Mouse (Mus musculus): Measurements from ENCODE around the gene Usp7. TPM values are rescaled to one million over a fixed set of nuclear protein-coding genes. Genes with fewer than 3 reads are reported as not detected.

Usp7 gene
- polyA plus RNA-seq, 1 experiment from 2014 or later: 40.2 TPM

DNA sequence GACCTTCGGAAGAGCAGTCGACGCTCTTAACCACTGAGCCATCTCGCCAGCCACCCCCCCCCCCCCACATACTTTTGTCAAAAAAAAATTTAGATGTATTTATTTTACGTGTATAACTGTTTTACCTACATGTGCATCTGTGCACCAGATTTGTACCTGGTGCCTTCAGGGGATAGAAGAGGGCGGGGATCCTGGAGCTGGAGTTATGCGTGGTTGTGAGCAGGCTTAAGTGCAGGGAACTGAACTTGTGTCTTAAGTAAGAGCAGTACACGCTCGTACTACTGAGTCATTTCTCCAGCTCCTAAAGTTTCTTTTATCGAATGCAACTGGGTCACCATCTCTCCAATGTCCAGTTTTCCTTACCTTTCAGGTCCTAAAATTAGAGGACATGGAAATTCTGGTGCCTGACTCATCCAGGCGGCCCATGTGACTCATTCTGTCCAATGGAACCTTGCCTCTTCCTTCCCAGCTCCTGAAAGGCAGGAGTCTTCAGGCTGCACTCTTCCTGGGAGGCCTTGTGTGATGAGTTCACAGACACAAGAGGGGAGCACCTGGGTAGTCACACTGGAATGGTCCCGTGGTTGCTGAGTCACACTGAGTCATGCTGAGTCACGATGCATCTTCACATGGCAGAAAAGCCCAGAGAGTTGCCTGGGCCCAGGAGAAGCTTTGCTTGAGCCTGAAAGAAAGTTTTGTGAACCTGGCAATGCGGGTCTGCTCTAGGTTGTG lies 18.5 kb upstream of the Usp7 start:
- Histone ChIP-seq H3K4me2 (ENCODE audit: low read depth, low read length) (no peak overlapping the region), H3K27ac (replicated peaks; ENCODE audit: low read depth, low read length) (no peak overlapping the region), H3K4me1 (ENCODE audit: control insufficient read depth, insufficient read depth, low read length) (no peaks in the 10 kb centered on the region), H3K27me3 (ENCODE audit: control insufficient read depth, insufficient read depth, low read length) (no peaks in the 10 kb centered on the region), H3K4me3 (ENCODE audit: low read depth, low read length) (no peak overlapping the region), H3K36me3 (replicated peaks; ENCODE audit: control insufficient read depth, insufficient read depth, low read depth, low read length) (no peaks in the 10 kb centered on the region), H3K9ac (replicated peaks; ENCODE audit: low read length) (no peak overlapping the region), H3K9me3 (replicated peaks; ENCODE audit: control insufficient read depth, low read length) (no peaks in the 10 kb centered on the region)
- WGBS: 89% methylated on average over 14 of the region's 14 CpGs
- DNase-seq (ENCODE audit: low spot score) (no peak), ATAC-seq (replicated peaks; ENCODE audit: insufficient number of reproducible peaks, low FRiP score, low TSS enrichment, low read depth) (no peak)

DNA sequence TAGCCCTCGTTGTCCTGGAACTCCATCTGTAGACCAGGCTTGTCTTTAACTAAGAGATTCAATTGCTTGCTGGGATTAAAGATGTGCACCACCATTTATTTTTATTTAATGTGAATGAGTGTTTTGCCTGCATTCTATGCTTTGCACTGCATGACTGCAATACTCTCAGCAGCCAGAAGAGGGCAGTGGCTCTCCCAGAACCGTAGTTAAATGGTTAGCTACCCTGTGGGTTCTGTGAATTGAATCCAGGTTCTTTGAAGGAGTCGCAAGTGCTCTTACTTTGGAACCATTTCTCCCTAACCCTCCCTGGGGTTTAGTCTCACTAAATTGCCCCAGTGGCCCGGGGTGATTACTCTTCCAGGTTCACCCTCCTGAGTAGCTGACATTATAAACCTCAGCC lies 14.6 kb upstream of the Usp7 start:
- Histone ChIP-seq H3K9ac (replicated peaks; ENCODE audit: low read length) (no peak overlapping the region), H3K4me2 (ENCODE audit: low read depth, low read length) (no peak overlapping the region), H3K9me3 (replicated peaks; ENCODE audit: control insufficient read depth, low read length) (no peaks in the 10 kb centered on the region), H3K36me3 (replicated peaks; ENCODE audit: control insufficient read depth, insufficient read depth, low read depth, low read length) (no peaks in the 10 kb centered on the region), H3K4me1 (ENCODE audit: control insufficient read depth, insufficient read depth, low read length) (no peaks in the 10 kb centered on the region), H3K27me3 (ENCODE audit: control insufficient read depth, insufficient read depth, low read length) (no peaks in the 10 kb centered on the region), H3K27ac (replicated peaks; ENCODE audit: low read depth, low read length) (no peak overlapping the region), H3K4me3 (ENCODE audit: low read depth, low read length) (no peak overlapping the region)
- no peak for ATAC-seq (replicated peaks; ENCODE audit: insufficient number of reproducible peaks, low FRiP score, low TSS enrichment, low read depth)
- 31% methylated on average over 4 of the region's 4 CpGs for WGBS
- peak; percentile 61 for DNase-seq (ENCODE audit: low spot score)

DNA sequence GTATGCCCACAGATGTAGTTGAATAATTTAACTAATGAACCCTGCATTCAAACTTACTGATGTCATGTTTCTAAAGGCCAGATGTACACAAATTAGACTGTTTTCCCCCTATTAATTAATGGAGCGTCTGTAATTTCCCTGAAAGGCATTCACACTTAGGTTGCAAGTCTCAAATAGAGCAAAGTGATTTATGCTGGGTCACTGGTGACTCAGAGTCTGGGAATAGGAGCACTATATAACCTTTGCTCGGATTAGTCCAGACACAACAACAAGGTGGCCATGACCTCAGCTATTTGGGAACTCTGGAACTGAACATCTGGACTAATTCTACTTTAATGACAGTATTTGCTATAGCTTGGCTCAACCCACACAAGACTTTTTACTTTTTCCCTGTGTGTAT lies 3.8 kb upstream of the Usp7 start:
- WGBS: 73% methylated on average over 2 of the region's 2 CpGs
- Histone ChIP-seq H3K4me1 (ENCODE audit: control insufficient read depth, insufficient read depth, low read length) (no peaks in the 10 kb centered on the region), H3K4me3 (ENCODE audit: low read depth, low read length) (no peak overlapping the region), H3K9me3 (replicated peaks; ENCODE audit: control insufficient read depth, low read length) (no peaks in the 10 kb centered on the region), H3K27me3 (ENCODE audit: control insufficient read depth, insufficient read depth, low read length) (no peaks in the 10 kb centered on the region), H3K36me3 (replicated peaks; ENCODE audit: control insufficient read depth, insufficient read depth, low read depth, low read length) (no peaks in the 10 kb centered on the region), H3K9ac (replicated peaks; ENCODE audit: low read length) (no peak overlapping the region), H3K27ac (replicated peaks; ENCODE audit: low read depth, low read length) (no peak overlapping the region), H3K4me2 (ENCODE audit: low read depth, low read length) (no peak overlapping the region)
- DNase-seq (ENCODE audit: low spot score) (no peak), ATAC-seq (replicated peaks; ENCODE audit: insufficient number of reproducible peaks, low FRiP score, low TSS enrichment, low read depth) (no peak)

DNA sequence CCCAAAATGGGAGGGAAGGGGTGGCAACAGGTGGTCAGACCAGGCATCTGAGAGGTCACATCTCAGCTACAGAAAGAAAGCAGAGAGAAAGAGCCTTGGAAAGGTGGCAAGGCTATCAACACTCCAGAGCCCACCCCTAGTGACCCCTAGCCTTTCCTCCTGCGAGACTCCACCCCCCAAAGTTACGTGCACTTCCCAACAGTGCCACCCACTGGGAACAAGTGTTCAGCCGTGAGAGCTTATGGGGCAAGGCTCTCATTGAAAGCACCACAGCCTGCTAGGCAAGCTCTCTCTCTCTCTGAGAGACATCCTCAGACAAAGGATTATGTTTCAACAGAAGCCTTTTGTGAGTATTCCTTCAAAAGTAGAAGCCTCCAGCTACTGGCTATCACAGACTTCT lies 2.8 kb upstream of the Usp7 start:
- H3K4me2 ChIP-seq (ENCODE audit: low read depth, low read length): no peak overlapping the region
- ATAC-seq (replicated peaks; ENCODE audit: insufficient number of reproducible peaks, low FRiP score, low TSS enrichment, low read depth) (no peak), DNase-seq (ENCODE audit: low spot score) (peak; percentile 9)
- 16% methylated on average over 3 of the region's 3 CpGs for WGBS
- H3K27ac ChIP-seq (replicated peaks; ENCODE audit: low read depth, low read length): no peak overlapping the region
- no peak overlapping the region for H3K4me3 ChIP-seq (ENCODE audit: low read depth, low read length)
- no peaks in the 10 kb centered on the region for H3K36me3 ChIP-seq (replicated peaks; ENCODE audit: control insufficient read depth, insufficient read depth, low read depth, low read length)
- H3K9me3 ChIP-seq (replicated peaks; ENCODE audit: control insufficient read depth, low read length): no peaks in the 10 kb centered on the region
- no peaks in the 10 kb centered on the region for H3K4me1 ChIP-seq (ENCODE audit: control insufficient read depth, insufficient read depth, low read length)
- no peaks in the 10 kb centered on the region for H3K27me3 ChIP-seq (ENCODE audit: control insufficient read depth, insufficient read depth, low read length)
- no peak overlapping the region for H3K9ac ChIP-seq (replicated peaks; ENCODE audit: low read length)

DNA sequence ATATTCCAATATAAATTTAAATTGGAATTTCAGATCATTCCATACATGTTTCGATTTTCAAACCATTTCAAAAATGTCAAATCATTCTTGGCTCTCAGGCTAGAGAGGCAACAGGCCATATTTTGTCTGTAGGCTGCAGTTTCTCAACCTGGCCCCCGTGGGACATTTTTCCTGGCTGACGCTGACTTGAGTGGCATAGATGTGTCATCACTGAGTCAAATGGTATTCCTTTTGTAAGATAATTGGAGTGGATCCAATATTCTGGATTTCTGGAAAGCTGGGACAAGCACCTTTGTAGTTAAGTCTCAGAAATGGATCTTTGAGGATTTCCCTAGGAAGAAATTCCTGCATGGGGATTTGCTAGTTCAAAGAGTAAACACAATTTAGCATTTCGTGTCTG lies 1.2 kb downstream of the Usp7 start:
- WGBS: 84% methylated on average over 4 of the region's 4 CpGs
- Histone ChIP-seq H3K27me3 (ENCODE audit: control insufficient read depth, insufficient read depth, low read length) (no peaks in the 10 kb centered on the region), H3K36me3 (replicated peaks; ENCODE audit: control insufficient read depth, insufficient read depth, low read depth, low read length) (no peaks in the 10 kb centered on the region), H3K4me1 (ENCODE audit: control insufficient read depth, insufficient read depth, low read length) (no peaks in the 10 kb centered on the region), H3K4me2 (ENCODE audit: low read depth, low read length) (no peak overlapping the region), H3K4me3 (ENCODE audit: low read depth, low read length) (no peak overlapping the region), H3K9ac (replicated peaks; ENCODE audit: low read length) (no peak overlapping the region), H3K27ac (replicated peaks; ENCODE audit: low read depth, low read length) (no peak overlapping the region), H3K9me3 (replicated peaks; ENCODE audit: control insufficient read depth, low read length) (no peaks in the 10 kb centered on the region)
- DNase-seq (ENCODE audit: low spot score) (no peak), ATAC-seq (replicated peaks; ENCODE audit: insufficient number of reproducible peaks, low FRiP score, low TSS enrichment, low read depth) (no peak)

- Histone ChIP-seq H3K4me3 (ENCODE audit: low read depth, low read length) (no peak overlapping the region), H3K4me1 (ENCODE audit: control insufficient read depth, insufficient read depth, low read length) (no peaks in the 10 kb centered on the region), H3K9ac (replicated peaks; ENCODE audit: low read length) (no peak overlapping the region), H3K9me3 (replicated peaks; ENCODE audit: control insufficient read depth, low read length) (no peaks in the 10 kb centered on the region), H3K27ac (replicated peaks; ENCODE audit: low read depth, low read length) (no peak overlapping the region), H3K27me3 (ENCODE audit: control insufficient read depth, insufficient read depth, low read length) (no peaks in the 10 kb centered on the region), H3K4me2 (ENCODE audit: low read depth, low read length) (no peak overlapping the region), H3K36me3 (replicated peaks; ENCODE audit: control insufficient read depth, insufficient read depth, low read depth, low read length) (no peaks in the 10 kb centered on the region)
- WGBS: 70% methylated on average over 3 of the region's 3 CpGs
- ATAC-seq (replicated peaks; ENCODE audit: insufficient number of reproducible peaks, low FRiP score, low TSS enrichment, low read depth) (no peak), DNase-seq (ENCODE audit: low spot score) (no peak)
Measured at GRCm38 (mm10) chr16:8784753-8785152, 7.4 kb downstream of the Usp7 start.

GRCm38 (mm10) chr16:8783198-8783913 lies 8.8 kb downstream of the Usp7 start:
- no peaks in the 10 kb centered on the region for H3K4me1 ChIP-seq (ENCODE audit: control insufficient read depth, insufficient read depth, low read length)
- no peak overlapping the region for H3K27ac ChIP-seq (replicated peaks; ENCODE audit: low read depth, low read length)
- H3K9ac ChIP-seq (replicated peaks; ENCODE audit: low read length): no peak overlapping the region
- no peak overlapping the region for H3K4me2 ChIP-seq (ENCODE audit: low read depth, low read length)
- no peak overlapping the region for H3K4me3 ChIP-seq (ENCODE audit: low read depth, low read length)
- no peaks in the 10 kb centered on the region for H3K36me3 ChIP-seq (replicated peaks; ENCODE audit: control insufficient read depth, insufficient read depth, low read depth, low read length)
- 83% methylated on average over 16 of the region's 16 CpGs for WGBS
- no peaks in the 10 kb centered on the region for H3K9me3 ChIP-seq (replicated peaks; ENCODE audit: control insufficient read depth, low read length)
- DNase-seq (ENCODE audit: low spot score) (no peak), ATAC-seq (replicated peaks; ENCODE audit: insufficient number of reproducible peaks, low FRiP score, low TSS enrichment, low read depth) (no peak)
- no peaks in the 10 kb centered on the region for H3K27me3 ChIP-seq (ENCODE audit: control insufficient read depth, insufficient read depth, low read length)

DNA sequence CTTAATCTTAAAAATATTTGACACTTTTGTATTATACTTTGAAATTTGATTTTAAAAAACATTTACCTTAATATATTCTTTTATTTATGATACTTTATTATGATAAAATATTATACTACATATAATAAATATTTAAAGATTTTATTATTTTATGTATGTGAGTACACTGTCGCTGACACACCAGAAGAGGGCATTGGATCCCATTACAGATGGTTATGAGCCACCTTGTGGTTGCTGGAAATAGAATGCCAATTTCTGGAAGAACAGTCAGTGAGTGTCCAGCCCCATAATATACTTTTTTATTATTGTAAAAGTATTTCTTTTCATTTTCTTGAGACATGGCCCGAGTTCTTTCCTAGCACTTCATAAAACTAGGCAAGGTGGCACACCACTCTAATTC lies 10.4 kb downstream of the Usp7 start:
- Histone ChIP-seq H3K27me3 (ENCODE audit: control insufficient read depth, insufficient read depth, low read length) (no peaks in the 10 kb centered on the region), H3K9me3 (replicated peaks; ENCODE audit: control insufficient read depth, low read length) (no peaks in the 10 kb centered on the region), H3K4me3 (ENCODE audit: low read depth, low read length) (no peak overlapping the region), H3K4me2 (ENCODE audit: low read depth, low read length) (no peak overlapping the region), H3K4me1 (ENCODE audit: control insufficient read depth, insufficient read depth, low read length) (no peaks in the 10 kb centered on the region), H3K36me3 (replicated peaks; ENCODE audit: control insufficient read depth, insufficient read depth, low read depth, low read length) (no peaks in the 10 kb centered on the region), H3K9ac (replicated peaks; ENCODE audit: low read length) (no peak overlapping the region), H3K27ac (replicated peaks; ENCODE audit: low read depth, low read length) (no peak overlapping the region)
- no peak for DNase-seq (ENCODE audit: low spot score)
- 89% methylated on average over 2 of the region's 2 CpGs for WGBS
- ATAC-seq (replicated peaks; ENCODE audit: insufficient number of reproducible peaks, low FRiP score, low TSS enrichment, low read depth): no peak

All from embryonic facial prominence, embryonic 11.5 days (tissue).